Mouse (Mus musculus) intestine, postnatal 0 days (tissue): ENCODE measurements around the gene Pnp. TPM values are rescaled to one million over a fixed set of nuclear protein-coding genes. Genes with fewer than 3 reads are reported as not detected.
"Not testable (repeated sequence)": the region's sequence is repeated elsewhere in the genome, so short reads cannot be mapped to it uniquely, and the experiment has no call there.

Source experiments
- ATAC-seq: fragments of 200-750 bp; cut with Nextera tagmentation; 2 replicates; pipeline ENCODE4 v1.8.0; 2017; ENCODE audit warnings: mild to moderate bottlenecking, moderate TSS enrichment, moderate library complexity
- H3K27ac ChIP-seq: fragments of 300-500 bp; sonication (generic); 2 replicates; pipeline ENCODE4 v1.5.1; 2014; ENCODE audit warnings: mild to moderate bottlenecking, low read depth, low read length, moderate library complexity
- H3K27me3 ChIP-seq: fragments of 300-500 bp; sonication (generic); replicated peaks from 2 replicates; pipeline ENCODE4 v1.6.1; 2014; ENCODE audit warnings: low read length, mixed read lengths; ENCODE audit not compliant: control insufficient read depth, insufficient read depth
- H3K36me3 ChIP-seq: fragments of 300-500 bp; sonication (generic); 2 replicates; pipeline ENCODE4 v1.6.1; 2014; ENCODE audit warnings: mild to moderate bottlenecking, moderate library complexity; ENCODE audit not compliant: control insufficient read depth, insufficient read depth
- H3K4me1 ChIP-seq: fragments of 300-500 bp; sonication (generic); replicated peaks from 2 replicates; pipeline ENCODE4 v1.6.1; 2014; ENCODE audit warnings: antibody characterized with exemption, low read length, mixed read lengths; ENCODE audit not compliant: control insufficient read depth, insufficient read depth
- H3K4me2 ChIP-seq: fragments of 300-500 bp; sonication (generic); replicated peaks from 2 replicates; pipeline ENCODE4 v1.6.1; 2014; ENCODE audit warnings: low read depth, mild to moderate bottlenecking, moderate library complexity
- H3K4me3 ChIP-seq: fragments of 300-500 bp; sonication (generic); 2 replicates; pipeline ENCODE4 v1.5.1; 2014; ENCODE audit warnings: low read depth, low read length
- H3K9ac ChIP-seq: fragments of 300-500 bp; sonication (generic); 2 replicates; pipeline ENCODE4 v1.6.1; 2014; ENCODE audit warnings: mild to moderate bottlenecking, low read depth, low read length
- H3K9me3 ChIP-seq: fragments of 300-500 bp; sonication (generic); 2 replicates; pipeline ENCODE4 v1.6.1; 2016; ENCODE audit warnings: mixed run types; ENCODE audit not compliant: control insufficient read depth
- CTCF ChIP-seq: sonication (generic); IDR thresholded peaks from 2 replicates; pipeline ENCODE4 v1.5.1; 2016; ENCODE audit warnings: low read depth, mild to moderate bottlenecking, control low read depth, antibody characterized with exemption, moderate library complexity
- WGBS: fragments of 180-500 bp; shearing (Covaris S2); extraction: QIAGEN DNeasy Blood & Tissue Kit; methylation state at CpG from one replicate; pipeline ENCODE4 v1.1.7; 2014; 5-methylcytosine and 5-hydroxymethylcytosine counted together
- polyA plus RNA-seq: library from polyadenylated mRNA; unstranded; fragments of >200 nt; fragmentation: Nextera tagmentation; extraction: Ambion mirVana; gene quantifications from 2 replicates; pipeline ENCODE4 v1.2.1, GENCODE M21; 2015

The Pnp gene
- polyA plus RNA-seq, 1 experiment from 2014 or later = 138 TPM

DNA sequence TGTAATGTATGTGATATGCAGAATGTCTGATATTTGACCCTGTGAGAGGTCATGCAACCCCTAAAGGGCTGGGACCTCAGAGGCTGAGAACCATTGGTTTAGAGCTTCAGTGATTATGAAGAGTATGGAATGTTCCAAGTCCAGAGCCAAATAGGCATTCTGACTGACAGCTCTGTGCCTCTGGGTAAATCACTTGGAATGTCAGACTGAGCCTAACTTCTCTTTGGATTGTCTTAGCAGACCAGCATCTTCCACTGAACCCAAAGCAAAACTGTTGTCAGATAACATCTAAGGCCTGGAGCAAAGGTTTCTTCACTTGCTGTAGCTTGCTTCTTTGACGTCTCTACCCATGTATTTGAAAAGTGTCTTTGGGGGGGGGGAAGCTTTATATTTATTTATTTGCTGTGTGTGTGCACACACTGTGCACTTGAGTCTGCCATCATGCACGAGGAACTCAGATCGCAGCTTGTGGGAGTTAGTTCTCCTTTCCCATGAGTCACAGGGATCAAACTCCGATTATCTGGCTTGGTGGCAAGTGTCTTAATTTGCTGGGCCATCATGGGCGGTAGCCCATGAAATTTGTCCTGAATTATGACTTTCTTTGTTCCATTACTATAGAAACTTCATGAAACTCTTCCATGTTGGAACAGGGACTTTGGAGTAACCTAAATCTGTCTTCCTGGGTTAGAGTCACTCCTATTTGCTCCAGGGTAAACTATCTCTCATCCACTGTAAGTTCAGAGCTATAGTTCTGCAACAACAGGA is 37.5 kb downstream of the Pnp start:
- no peak overlapping the region for H3K4me3 ChIP-seq
- TF ChIP-seq CTCF = no peak
- H3K4me2 ChIP-seq = no peak overlapping the region
- H3K9me3 ChIP-seq = no peaks in the 10 kb centered on the region
- H3K36me3 ChIP-seq = no peaks in the 10 kb centered on the region
- WGBS = 78% methylated on average over 5 of the region's 5 CpGs
- no peaks in the 10 kb centered on the region for H3K4me1 ChIP-seq
- H3K27me3 ChIP-seq = no peaks in the 10 kb centered on the region
- no peak overlapping the region for H3K27ac ChIP-seq
- ATAC-seq = no peak
- H3K9ac ChIP-seq = no peak overlapping the region

DNA sequence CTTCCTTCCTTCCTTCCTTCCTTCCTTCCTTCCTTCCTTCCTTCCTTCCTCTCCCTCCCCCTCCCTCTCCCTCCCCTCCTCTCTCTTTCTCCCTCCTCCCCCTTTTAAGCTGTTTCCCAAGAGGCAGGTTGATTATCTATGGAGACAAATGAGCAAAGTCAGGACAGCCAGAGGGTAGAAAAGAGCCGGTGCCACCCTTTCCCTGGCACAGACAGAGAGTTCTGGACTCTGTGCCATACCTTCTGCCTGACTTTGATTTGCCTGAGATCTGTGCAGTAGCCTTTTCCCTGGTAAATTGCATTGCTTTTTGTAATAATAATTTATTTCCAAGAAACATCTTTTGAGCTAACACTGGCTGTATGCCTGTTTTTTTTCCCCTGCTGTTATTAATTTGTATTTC is 38.2 kb downstream of the Pnp start:
- no peaks in the 10 kb centered on the region for H3K36me3 ChIP-seq
- ATAC-seq = no peak
- H3K27ac ChIP-seq = no peak overlapping the region
- no peak overlapping the region for H3K9ac ChIP-seq
- no peak overlapping the region for H3K4me3 ChIP-seq
- no peaks in the 10 kb centered on the region for H3K4me1 ChIP-seq
- no peak for TF ChIP-seq CTCF
- no peaks in the 10 kb centered on the region for H3K27me3 ChIP-seq
- H3K4me2 ChIP-seq = no peak overlapping the region
- WGBS = 33% methylated on average over 1 of the region's 1 CpGs
- H3K9me3 ChIP-seq = no peaks in the 10 kb centered on the region

DNA sequence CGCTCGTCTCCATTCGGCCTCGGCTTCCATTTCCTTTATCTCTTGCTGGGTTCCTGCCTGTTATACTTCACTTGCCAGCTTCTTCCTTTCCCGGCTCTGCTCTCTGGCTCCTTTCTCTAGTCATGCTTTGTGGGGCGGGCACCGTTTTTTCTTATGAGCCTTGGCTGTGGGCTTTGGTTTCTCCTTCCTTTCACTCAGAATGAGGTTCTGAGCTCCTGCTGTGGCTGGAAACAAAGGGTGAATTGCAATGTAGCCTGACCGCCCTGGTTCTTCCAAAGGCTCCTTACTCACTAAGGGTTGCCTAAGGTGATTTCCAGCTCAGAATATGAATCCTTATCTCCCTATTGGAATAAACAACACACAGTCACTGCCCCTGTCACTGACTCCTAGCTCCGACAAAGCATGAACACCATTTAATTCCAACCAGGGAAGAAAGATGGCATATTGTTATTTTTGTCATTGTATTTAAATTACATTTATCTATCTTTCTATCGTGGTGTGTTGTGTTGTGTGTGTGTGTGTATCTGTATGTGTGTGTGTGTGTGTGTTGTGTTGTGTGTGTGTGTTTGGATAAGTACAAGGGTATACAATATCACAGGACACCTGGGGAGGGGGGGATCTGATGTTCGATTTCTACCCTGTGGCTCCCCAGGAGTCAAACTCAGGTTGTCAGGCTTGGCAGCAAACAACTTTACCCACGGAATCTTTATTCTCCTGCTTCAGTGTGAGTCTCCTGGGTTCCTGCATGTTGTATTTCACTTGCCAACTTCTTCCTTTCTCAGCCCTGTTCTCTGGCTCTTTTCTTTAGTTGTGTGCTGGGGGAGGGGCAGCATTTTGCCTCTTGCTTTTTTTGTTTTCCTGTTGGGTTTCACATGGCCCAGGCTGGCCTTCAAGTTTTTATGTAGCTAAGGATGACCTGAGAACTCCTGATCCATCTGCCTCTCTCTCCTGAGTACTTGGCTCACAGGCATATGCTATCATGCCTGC is 39.0 kb downstream of the Pnp start:
- Histone ChIP-seq H3K9ac (no peak overlapping the region), H3K36me3 (no peaks in the 10 kb centered on the region), H3K9me3 (no peaks in the 10 kb centered on the region), H3K27ac (no peak overlapping the region), H3K4me2 (no peak overlapping the region), H3K4me1 (no peaks in the 10 kb centered on the region), H3K4me3 (no peak overlapping the region), H3K27me3 (no peaks in the 10 kb centered on the region)
- no peak for TF ChIP-seq CTCF
- WGBS = 56% methylated on average over 12 of the region's 12 CpGs
- ATAC-seq = no peak

DNA sequence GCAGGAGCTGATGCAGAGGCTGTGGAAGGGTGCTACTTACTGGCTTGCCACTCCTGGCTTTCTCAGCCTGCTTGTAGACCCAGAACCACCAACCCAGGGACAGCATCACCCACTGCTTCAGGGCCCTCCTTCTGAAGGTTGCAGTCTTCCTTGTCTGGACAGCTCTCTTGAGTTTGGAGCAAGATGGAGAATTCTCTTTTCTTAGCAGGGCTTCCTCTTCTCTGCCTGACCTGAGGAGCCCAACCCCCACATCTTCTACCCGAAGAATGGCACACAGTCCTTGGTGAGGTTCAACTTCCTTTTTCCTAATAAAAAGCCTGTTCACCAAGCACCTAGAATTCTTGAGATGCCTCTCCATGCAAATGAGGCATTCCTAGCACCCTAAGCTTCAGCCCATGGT is 39.9 kb downstream of the Pnp start:
- Histone ChIP-seq H3K4me1 (no peaks in the 10 kb centered on the region), H3K27ac (no peak overlapping the region), H3K9ac (no peak overlapping the region; the same call in 1 of the 2 replicates), H3K27me3 (no peaks in the 10 kb centered on the region), H3K4me3 (no peak overlapping the region), H3K4me2 (no peak overlapping the region), H3K36me3 (no peaks in the 10 kb centered on the region), H3K9me3 (no peaks in the 10 kb centered on the region)
- TF ChIP-seq CTCF = no peak
- ATAC-seq = no peak
- 52% methylated on average over 1 of the region's 1 CpGs for WGBS

DNA sequence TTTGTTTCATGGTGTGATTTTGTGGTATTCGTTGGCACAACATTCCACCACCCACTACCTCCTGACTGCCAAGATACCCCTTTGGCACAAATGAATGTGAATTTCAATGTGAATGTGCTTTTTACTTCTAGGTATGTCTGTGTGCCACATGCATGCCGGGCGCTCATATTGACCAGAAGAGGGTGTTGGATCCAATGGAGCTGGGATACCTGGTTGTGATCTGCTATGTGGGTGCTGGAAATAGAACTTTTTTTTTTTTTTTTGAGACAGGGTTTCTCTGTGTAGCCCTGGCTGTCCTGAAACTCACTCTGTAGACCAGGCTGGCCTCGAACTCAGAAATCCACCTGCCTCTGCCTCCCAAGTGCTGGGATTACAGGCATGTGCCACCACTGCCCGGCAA is 42.2 kb downstream of the Pnp start:
- not testable (repeated sequence) for H3K4me3 ChIP-seq, H3K36me3 ChIP-seq, H3K27ac ChIP-seq, H3K27me3 ChIP-seq, ATAC-seq, H3K9ac ChIP-seq, H3K4me1 ChIP-seq, H3K4me2 ChIP-seq, H3K9me3 ChIP-seq
- WGBS = 94% methylated on average over 5 of the region's 5 CpGs

DNA sequence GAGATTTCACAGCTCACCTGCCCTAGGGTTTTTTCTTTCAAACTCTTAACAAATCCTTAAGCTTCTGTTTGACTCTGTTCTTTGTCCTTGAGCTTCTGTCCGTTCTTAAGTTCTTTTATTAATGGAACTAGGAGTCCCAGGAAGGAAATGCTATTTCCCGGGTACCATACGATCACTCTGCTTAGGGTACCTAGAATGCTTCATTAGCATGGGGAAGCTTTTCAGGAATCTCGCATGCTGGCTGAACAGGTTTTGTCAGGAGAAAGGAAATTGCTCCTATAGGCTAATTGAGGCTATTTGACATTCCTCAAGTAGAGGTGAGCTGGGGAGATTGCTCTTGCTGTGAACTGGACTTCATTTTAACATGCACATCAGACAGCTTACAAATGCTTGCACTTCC is 42.8 kb downstream of the Pnp start:
- Histone ChIP-seq H3K27me3 (no peaks in the 10 kb centered on the region), H3K4me2 (no peak overlapping the region), H3K4me1 (no peaks in the 10 kb centered on the region), H3K9ac (no peak overlapping the region), H3K27ac (no peak overlapping the region), H3K36me3 (no peaks in the 10 kb centered on the region), H3K4me3 (no peak overlapping the region), H3K9me3 (no peaks in the 10 kb centered on the region)
- ATAC-seq = no peak
- 25% methylated on average over 4 of the region's 4 CpGs for WGBS
- no peak for TF ChIP-seq CTCF
